Mouse (Mus musculus) cerebellum, adult (tissue): Measurements from ENCODE around the gene Abcf3.

Source experiments
- ATAC-seq: cut with Nextera tagmentation; 2 replicates; pipeline ENCODE4 v1.9.2; 2017; ENCODE audit warnings: mild to moderate bottlenecking, moderate library complexity, mixed read lengths; ENCODE audit not compliant: insufficient number of reproducible peaks, low FRiP score, low TSS enrichment

Abcf3 gene

DNA sequence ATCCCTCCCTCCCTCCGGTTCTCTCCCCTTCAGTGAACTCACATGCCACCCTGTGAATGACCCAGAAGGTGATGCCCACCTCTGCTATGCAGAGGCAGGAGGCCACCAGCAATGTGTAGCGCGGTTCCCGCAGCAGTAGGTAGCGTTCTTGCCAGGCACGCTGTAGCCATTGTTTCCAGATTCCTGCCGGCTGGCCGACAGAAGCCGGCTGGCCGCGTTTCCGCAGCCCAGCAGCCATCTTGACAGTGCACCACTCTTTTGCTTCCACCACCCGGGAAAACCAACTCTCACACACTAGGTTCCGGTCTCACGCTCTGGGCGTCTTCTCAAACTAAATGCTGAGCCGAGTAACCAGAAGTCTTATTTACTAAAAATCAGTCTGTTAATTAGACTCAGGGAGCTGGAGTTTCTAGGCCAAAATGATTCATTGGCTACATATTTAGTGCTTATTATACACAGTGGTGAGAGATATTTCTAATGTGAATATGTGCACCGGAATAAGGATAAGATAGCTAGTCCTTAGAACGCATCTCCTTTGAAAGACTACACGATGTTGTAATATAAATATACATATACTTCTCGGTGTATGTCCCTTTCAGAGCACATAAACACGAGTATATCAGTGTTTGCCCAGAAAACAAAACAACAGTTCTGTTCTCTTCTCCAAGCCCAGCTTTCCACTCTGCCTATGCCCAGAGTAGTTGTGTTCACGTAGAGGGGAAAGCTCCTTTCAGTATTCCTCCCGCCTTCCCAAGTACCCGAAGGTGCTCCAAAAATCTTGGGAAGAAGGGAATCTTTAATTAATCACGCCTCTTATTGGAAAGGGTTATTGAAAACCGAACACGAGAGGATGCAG lies 62.4 kb downstream of the Abcf3 start:
- no peak for ATAC-seq
